Mouse (Mus musculus) stomach, postnatal 0 days (tissue): ENCODE results near the gene Ska2.

Source experiments
- CTCF ChIP-seq: IDR thresholded peaks from 2 replicates; pipeline ENCODE4 v1.5.1; 2016; ENCODE audit warnings: antibody characterized with exemption, low read depth, mild to moderate bottlenecking, moderate library complexity
- EP300 ChIP-seq: optimal IDR thresholded peaks from 2 replicates; pipeline ENCODE3; 2016; ENCODE audit warnings: antibody characterized with exemption

DNA sequence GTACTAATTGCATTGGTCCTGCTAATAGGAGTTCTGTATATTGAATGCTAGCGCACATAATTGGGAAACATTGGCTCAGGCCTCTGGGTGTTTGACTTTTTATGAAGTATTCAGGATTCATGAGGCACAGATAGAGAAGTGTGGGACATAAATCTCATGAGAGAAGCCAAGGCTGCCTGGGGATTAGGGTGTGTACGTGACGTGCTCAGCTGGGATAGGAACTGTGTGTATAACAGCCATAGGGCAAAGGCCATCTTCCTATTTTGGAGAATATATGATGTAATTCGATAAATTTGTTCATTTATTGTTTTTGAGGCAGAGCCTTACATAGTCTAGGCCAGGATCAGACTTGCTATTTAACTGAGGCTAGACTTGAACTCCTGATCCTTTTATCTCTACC lies 53.7 kb downstream of the Ska2 start:
- TF ChIP-seq CTCF, result no peak
- no peak for TF ChIP-seq EP300
